Mouse (Mus musculus) stomach, postnatal 0 days (tissue): ENCODE results near the gene Adamtsl1.

Source experiments
- CTCF ChIP-seq: IDR thresholded peaks from 2 replicates; pipeline ENCODE4 v1.5.1; 2016; ENCODE audit warnings: antibody characterized with exemption, low read depth, mild to moderate bottlenecking, moderate library complexity
- EP300 ChIP-seq: optimal IDR thresholded peaks from 2 replicates; pipeline ENCODE3; 2016; ENCODE audit warnings: antibody characterized with exemption

- no peak for TF ChIP-seq CTCF
- no peak for TF ChIP-seq EP300
Observed at GRCm38 (mm10) chr4:85889877-85890598, 376.1 kb downstream of the Adamtsl1 start.
